Mouse (Mus musculus): Measurements from ENCODE around the gene Hoxa4. TPM values are rescaled to one million over a fixed set of nuclear protein-coding genes. Genes with fewer than 3 reads are reported as not detected.

Hoxa4 gene
- total and polyA plus RNA-seq, 3 experiments = 0.19 TPM; not detected in 2

GRCm38 (mm10) chr6:52201269-52201668, 9.7 kb upstream of the Hoxa4 start:
- Histone ChIP-seq H3K27ac (ENCODE audit: insufficient read depth, low read depth) (no peak overlapping the region), H3K4me1 (ENCODE audit: control insufficient read depth in 1 of 2, insufficient read depth in 2 of 2) (peaks cover 0 to 5% of the 10 kb centered on the region in 2 experiments; a peak in 1 of 4 replicates), H3K4me2 (ENCODE audit: insufficient read depth, low read depth, poor library complexity, severe bottlenecking) (no peak overlapping the region), H3K27me3 (replicated peaks) (no peaks in the 10 kb centered on the region), H3K9ac (ENCODE audit: insufficient read depth, low read depth) (no peak overlapping the region), H3K4me3 (replicated peaks in 1 of 3; ENCODE audit: low read depth in 2 of 3, low read length in 2 of 3, poor library complexity in 1 of 3) (no peak overlapping the region), H3K36me3 (replicated peaks in 1 of 2; ENCODE audit: control insufficient read depth in 1 of 2, insufficient read depth in 1 of 2, low read length in 1 of 2) (peaks cover 21 to 35% of the 10 kb centered on the region in 2 experiments), H3K79me2 (replicated peaks; ENCODE audit: control insufficient read depth, extremely low read depth, insufficient read depth, poor library complexity, severe bottlenecking) (no peaks in the 10 kb centered on the region), H3K9me3 (replicated peaks; ENCODE audit: low read length) (peaks cover 31% of the 10 kb centered on the region)
- DNase-seq (ENCODE audit: extremely low read depth) = no peak
- TF ChIP-seq SIN3A (IDR thresholded peaks at IDR 0.05; ENCODE audit: low read length) (no peak), ZC3H11A (IDR thresholded peaks at IDR 0.05; ENCODE audit: low read depth, low read length) (no peak)
- dilution Hi-C loops (cut with MboI; ENCODE audit: extremely low pct_ligation_motif_present, extremely low pct_unique_long_range_greater_than_20kb, low sequenced_read_pairs) = no loop called here
- in situ Hi-C loops (cut with MboI; ENCODE audit: low pct_ligation_motif_present, low pct_unique_long_range_greater_than_20kb, low sequenced_read_pairs) = loop anchor here (25.0 kb wide), 1 partner anchor 189 kb away; the partner anchor contains the start of gene Skap2

- DNase-seq (ENCODE audit: extremely low read depth) = no peak
- Histone ChIP-seq H3K9ac (ENCODE audit: insufficient read depth, low read depth) (no peak overlapping the region), H3K4me1 (ENCODE audit: control insufficient read depth in 1 of 2, insufficient read depth in 2 of 2) (peaks cover 0 to 5% of the 10 kb centered on the region in 2 experiments; a peak in 1 of 4 replicates), H3K27me3 (replicated peaks) (no peaks in the 10 kb centered on the region), H3K4me2 (ENCODE audit: insufficient read depth, low read depth, poor library complexity, severe bottlenecking) (no peak overlapping the region), H3K9me3 (replicated peaks; ENCODE audit: low read length) (peaks cover 27% of the 10 kb centered on the region), H3K36me3 (replicated peaks in 1 of 2; ENCODE audit: control insufficient read depth in 1 of 2, insufficient read depth in 1 of 2, low read length in 1 of 2) (peaks cover 16 to 30% of the 10 kb centered on the region in 2 experiments), H3K79me2 (replicated peaks; ENCODE audit: control insufficient read depth, extremely low read depth, insufficient read depth, poor library complexity, severe bottlenecking) (no peaks in the 10 kb centered on the region), H3K4me3 (replicated peaks in 1 of 3; ENCODE audit: low read depth in 2 of 3, low read length in 2 of 3, poor library complexity in 1 of 3) (no peak overlapping the region), H3K27ac (ENCODE audit: insufficient read depth, low read depth) (no peak overlapping the region)
- dilution Hi-C loops (cut with MboI; ENCODE audit: extremely low pct_ligation_motif_present, extremely low pct_unique_long_range_greater_than_20kb, low sequenced_read_pairs) = no loop called here
- TF ChIP-seq UBTF (IDR thresholded peaks at IDR 0.05; ENCODE audit: low read depth, low read length) (no peak), EP300 (IDR thresholded peaks at IDR 0.05; ENCODE audit: low read length) (no peak), PAX5 (IDR thresholded peaks at IDR 0.05; ENCODE audit: low read length) (no peak), E2F4 (IDR thresholded peaks at IDR 0.05; ENCODE audit: insufficient replicate concordance, low read depth, low read length) (no peak), MXI1 (IDR thresholded peaks at IDR 0.05; ENCODE audit: low read depth, low read length) (no peak), NELFE (IDR thresholded peaks at IDR 0.05; ENCODE audit: low read depth, low read length) (no peak), MEF2A (IDR thresholded peaks at IDR 0.05; ENCODE audit: borderline replicate concordance, low read depth, low read length) (no peak), TCF12 (IDR thresholded peaks at IDR 0.05; ENCODE audit: low read depth, low read length) (no peak), IRF4 (IDR thresholded peaks at IDR 0.05; ENCODE audit: low read depth, low read length) (no peak)
- in situ Hi-C loops (cut with MboI; ENCODE audit: low pct_ligation_motif_present, low pct_unique_long_range_greater_than_20kb, low sequenced_read_pairs) = loop anchor here (25.0 kb wide), 1 partner anchor 188 kb away; the partner anchor contains the start of gene Skap2
Observed at GRCm38 (mm10) chr6:52200751-52201250, 9.2 kb upstream of the Hoxa4 start.

- DNase-seq (ENCODE audit: extremely low read depth) = no peak
- no peaks in the 10 kb centered on the region for H3K79me2 ChIP-seq (replicated peaks; ENCODE audit: control insufficient read depth, extremely low read depth, insufficient read depth, poor library complexity, severe bottlenecking)
- in situ Hi-C loops (cut with MboI; ENCODE audit: low pct_ligation_motif_present, low pct_unique_long_range_greater_than_20kb, low sequenced_read_pairs) = loop anchor here (25.0 kb wide), 1 partner anchor 188 kb away; the partner anchor contains the start of gene Skap2
- no peak overlapping the region for H3K4me2 ChIP-seq (ENCODE audit: insufficient read depth, low read depth, poor library complexity, severe bottlenecking)
- peaks cover 0 to 5% of the 10 kb centered on the region in 2 experiments; a peak in 1 of 4 replicates for H3K4me1 ChIP-seq (ENCODE audit: control insufficient read depth in 1 of 2, insufficient read depth in 2 of 2)
- no peaks in the 10 kb centered on the region for H3K27me3 ChIP-seq (replicated peaks)
- dilution Hi-C loops (cut with MboI; ENCODE audit: extremely low pct_ligation_motif_present, extremely low pct_unique_long_range_greater_than_20kb, low sequenced_read_pairs) = no loop called here
- H3K36me3 ChIP-seq (replicated peaks in 1 of 2; ENCODE audit: control insufficient read depth in 1 of 2, insufficient read depth in 1 of 2, low read length in 1 of 2) = peaks cover 10 to 24% of the 10 kb centered on the region in 2 experiments
- H3K4me3 ChIP-seq (replicated peaks in 1 of 3; ENCODE audit: low read depth in 2 of 3, low read length in 2 of 3, poor library complexity in 1 of 3) = no peak overlapping the region
- peaks cover 21% of the 10 kb centered on the region for H3K9me3 ChIP-seq (replicated peaks; ENCODE audit: low read length)
- TF ChIP-seq MEF2A (IDR thresholded peaks at IDR 0.05; ENCODE audit: borderline replicate concordance, low read depth, low read length) = no peak
- TF ChIP-seq JUND (conservative IDR thresholded peaks at IDR 0.05; ENCODE audit: low read depth, low read length) = no peak
- TF ChIP-seq HCFC1 (IDR thresholded peaks at IDR 0.05; ENCODE audit: low read depth, low read length) = no peak
- TF ChIP-seq CHD1 (IDR thresholded peaks at IDR 0.05; ENCODE audit: low read depth, low read length) = no peak
- TF ChIP-seq JUN (IDR thresholded peaks at IDR 0.05; ENCODE audit: insufficient read depth, low read depth, low read length) = no peak
- no peak for TF ChIP-seq MYC (IDR thresholded peaks at IDR 0.05; ENCODE audit: low read depth, low read length)
- TF ChIP-seq MAFK (IDR thresholded peaks at IDR 0.05; ENCODE audit: insufficient replicate concordance, low read length) = no peak
- no peak for TF ChIP-seq MXI1 (IDR thresholded peaks at IDR 0.05; ENCODE audit: low read depth, low read length)
- TF ChIP-seq MAX (IDR thresholded peaks at IDR 0.05; ENCODE audit: low read length) = no peak
- TF ChIP-seq ETS1 (conservative IDR thresholded peaks at IDR 0.05; ENCODE audit: low read depth, low read length) = no peak
- TF ChIP-seq ELF1 (IDR thresholded peaks at IDR 0.05; ENCODE audit: low read depth, low read length) = no peak
- H3K9ac ChIP-seq (ENCODE audit: insufficient read depth, low read depth) = no peak overlapping the region
- H3K27ac ChIP-seq (ENCODE audit: insufficient read depth, low read depth) = no peak overlapping the region
Observed at GRCm38 (mm10) chr6:52200073-52200750, 8.7 kb upstream of the Hoxa4 start.

Measured in CH12.LX (cell line).